Mouse (Mus musculus): ENCODE results near the gene Cntnap5c.

The Cntnap5c gene

GRCm38 (mm10) chr17:58004491-58004890 lies 235.1 kb downstream of the Cntnap5c start:
- DNase-seq: no peak

GRCm38 (mm10) chr17:58041178-58041577 lies 271.8 kb downstream of the Cntnap5c start:
- no peak for DNase-seq

- DNase-seq: no peak
These were observed 275.8 kb downstream of the Cntnap5c start for GRCm38 (mm10) chr17:58045149-58045548.

GRCm38 (mm10) chr17:58069912-58070311 lies 300.5 kb downstream of the Cntnap5c start:
- no peak for DNase-seq

GRCm38 (mm10) chr17:58082676-58083075 lies 313.3 kb downstream of the Cntnap5c start:
- DNase-seq: no peak

- DNase-seq: no peak
These were observed 335.1 kb downstream of the Cntnap5c start for GRCm38 (mm10) chr17:58104505-58104904.

- no peak for DNase-seq
These were observed 338.5 kb downstream of the Cntnap5c start for GRCm38 (mm10) chr17:58107901-58108300.

GRCm38 (mm10) chr17:58108335-58108734 lies 339.0 kb downstream of the Cntnap5c start:
- DNase-seq: no peak

- no peak for DNase-seq
These were observed 417.8 kb downstream of the Cntnap5c start for GRCm38 (mm10) chr17:58187171-58187570.

- no peak for DNase-seq
These were observed 431.8 kb downstream of the Cntnap5c start for GRCm38 (mm10) chr17:58201148-58201547.

GRCm38 (mm10) chr17:58268058-58268457 lies 498.7 kb downstream of the Cntnap5c start:
- no peak for DNase-seq

- DNase-seq: no peak
These were observed 581.9 kb downstream of the Cntnap5c start for GRCm38 (mm10) chr17:58351310-58351709.

GRCm38 (mm10) chr17:58356224-58356623 lies 586.9 kb downstream of the Cntnap5c start:
- no peak for DNase-seq

- DNase-seq: no peak
These were observed 594.4 kb downstream of the Cntnap5c start for GRCm38 (mm10) chr17:58363582-58364267.

GRCm38 (mm10) chr17:58370089-58370488 lies 600.7 kb downstream of the Cntnap5c start:
- DNase-seq: no peak

- no peak for DNase-seq
These were observed 638.4 kb downstream of the Cntnap5c start for GRCm38 (mm10) chr17:58407769-58408168.

- DNase-seq: no peak
These were observed 639.4 kb downstream of the Cntnap5c start for GRCm38 (mm10) chr17:58408756-58409155.

- no peak for DNase-seq
These were observed 668.1 kb downstream of the Cntnap5c start for GRCm38 (mm10) chr17:58437443-58437842.

Measured in lung, postnatal 36 days (tissue).